Mouse (Mus musculus) lung, postnatal 0 days (tissue): Measurements from ENCODE around the gene Plppr3.

ENCODE experiments used
- CTCF ChIP-seq: IDR thresholded peaks from 2 replicates; pipeline ENCODE4 v1.5.1; 2016; ENCODE audit warnings: antibody characterized with exemption, mild to moderate bottlenecking
- EP300 ChIP-seq: IDR thresholded peaks from 2 replicates; pipeline ENCODE4 v1.6.1; 2016; ENCODE audit warnings: antibody characterized with exemption, mild to moderate bottlenecking, control low read depth

GRCm38 (mm10) chr10:79855558-79856184 is 18.8 kb downstream of the Plppr3 start:
- TF ChIP-seq CTCF (no peak), EP300 (no peak)
